Mouse (Mus musculus) NIH3T3 (cell line): ENCODE results near the gene Slc9b1.
A peak's percentile ranks its signal among the peaks of the same experiment; 100 is the strongest.

Experiments used
- DNase-seq: peaks from one replicate; pipeline ENCODE4 v3.0.0-alpha.2; 2012; ENCODE audit warnings: low read depth

The Slc9b1 gene

GRCm38 (mm10) chr3:135438531-135438912 is 90.7 kb downstream of the Slc9b1 start:
- peak; percentile 94 for DNase-seq

- peak; percentile 88 for DNase-seq
Measured at GRCm38 (mm10) chr3:135438913-135439531, 91.2 kb downstream of the Slc9b1 start.

GRCm38 (mm10) chr3:135439651-135440050 is 91.8 kb downstream of the Slc9b1 start:
- DNase-seq = no peak

- DNase-seq = peak; percentile 73
Measured at GRCm38 (mm10) chr3:135440221-135440620, 92.4 kb downstream of the Slc9b1 start.

- peak; percentile 54 for DNase-seq
Measured at GRCm38 (mm10) chr3:135440621-135441020, 92.8 kb downstream of the Slc9b1 start.

GRCm38 (mm10) chr3:135444930-135445329 is 97.1 kb downstream of the Slc9b1 start:
- no peak for DNase-seq
